Mouse (Mus musculus): ENCODE data around the gene Rgs7. TPM values are rescaled to one million over a fixed set of nuclear protein-coding genes. Genes with fewer than 3 reads are reported as not detected.

Rgs7 gene
- polyA plus RNA-seq, 1 experiment from 2014 or later, result 33.8 TPM

GRCm38 (mm10) chr1:175124416-175124815, 367.9 kb downstream of the Rgs7 start:
- WGBS, result 91% methylated on average over 3 of the region's 3 CpGs
- no peak for ATAC-seq (ENCODE audit: low FRiP score, low TSS enrichment)

GRCm38 (mm10) chr1:175118904-175119555, 373.3 kb downstream of the Rgs7 start:
- H3K27me3 ChIP-seq (ENCODE audit: control insufficient read depth, insufficient read depth, low read length), result no peaks in the 10 kb centered on the region
- 68% methylated on average over 4 of the region's 4 CpGs for WGBS
- H3K4me1 ChIP-seq (ENCODE audit: control insufficient read depth, insufficient read depth, low read length), result no peaks in the 10 kb centered on the region
- peak; percentile 37 for DNase-seq
- no peaks in the 10 kb centered on the region for H3K9me3 ChIP-seq (ENCODE audit: control insufficient read depth, low read length)
- no peak overlapping the region for H3K4me2 ChIP-seq (ENCODE audit: low read length)
- ATAC-seq (ENCODE audit: low FRiP score, low TSS enrichment), result peak; percentile 50; the same call in 1 of the 2 replicates
- no peak overlapping the region for H3K4me3 ChIP-seq (replicated peaks; ENCODE audit: low read depth, low read length)
- no peak overlapping the region for H3K27ac ChIP-seq (replicated peaks; ENCODE audit: low read depth, low read length)
- H3K36me3 ChIP-seq (ENCODE audit: control insufficient read depth, insufficient read depth, low read length), result no peaks in the 10 kb centered on the region
- no peak overlapping the region for H3K9ac ChIP-seq (replicated peaks; ENCODE audit: low read length)

More at GRCm38 (mm10) chr1:175124416-175124815, 367.9 kb downstream of the Rgs7 start:
- Histone ChIP-seq H3K27me3 (ENCODE audit: control insufficient read depth, insufficient read depth, low read length) (no peaks in the 10 kb centered on the region), H3K4me1 (ENCODE audit: control insufficient read depth, insufficient read depth, low read length) (peaks cover 5% of the 10 kb centered on the region), H3K9me3 (ENCODE audit: control insufficient read depth, low read length) (no peaks in the 10 kb centered on the region), H3K27ac (replicated peaks; ENCODE audit: low read depth, low read length) (no peak overlapping the region), H3K9ac (replicated peaks; ENCODE audit: low read length) (no peak overlapping the region), H3K4me2 (ENCODE audit: low read length) (no peak overlapping the region), H3K36me3 (ENCODE audit: control insufficient read depth, insufficient read depth, low read length) (no peaks in the 10 kb centered on the region), H3K4me3 (replicated peaks; ENCODE audit: low read depth, low read length) (no peak overlapping the region)
- DNase-seq, result no peak

- ATAC-seq (ENCODE audit: low FRiP score, low TSS enrichment) (no peak), DNase-seq (no peak)
- Histone ChIP-seq H3K36me3 (ENCODE audit: control insufficient read depth, insufficient read depth, low read length) (no peaks in the 10 kb centered on the region), H3K4me3 (replicated peaks; ENCODE audit: low read depth, low read length) (no peak overlapping the region), H3K27me3 (ENCODE audit: control insufficient read depth, insufficient read depth, low read length) (no peaks in the 10 kb centered on the region), H3K4me2 (ENCODE audit: low read length) (no peak overlapping the region), H3K27ac (replicated peaks; ENCODE audit: low read depth, low read length) (no peak overlapping the region), H3K9ac (replicated peaks; ENCODE audit: low read length) (no peak overlapping the region), H3K9me3 (ENCODE audit: control insufficient read depth, low read length) (no peaks in the 10 kb centered on the region), H3K4me1 (ENCODE audit: control insufficient read depth, insufficient read depth, low read length) (no peaks in the 10 kb centered on the region)
- 98% methylated on average over 1 of the region's 1 CpGs for WGBS
Observed at GRCm38 (mm10) chr1:175108270-175108860, 383.9 kb downstream of the Rgs7 start.

GRCm38 (mm10) chr1:175106315-175106714, 386.0 kb downstream of the Rgs7 start:
- no peak overlapping the region for H3K4me3 ChIP-seq (replicated peaks; ENCODE audit: low read depth, low read length)
- no peak for ATAC-seq (ENCODE audit: low FRiP score, low TSS enrichment)
- WGBS, result 45% methylated on average over 1 of the region's 1 CpGs
- no peaks in the 10 kb centered on the region for H3K36me3 ChIP-seq (ENCODE audit: control insufficient read depth, insufficient read depth, low read length)
- DNase-seq, result no peak
- no peak overlapping the region for H3K9ac ChIP-seq (replicated peaks; ENCODE audit: low read length)
- H3K4me2 ChIP-seq (ENCODE audit: low read length), result no peak overlapping the region
- H3K27me3 ChIP-seq (ENCODE audit: control insufficient read depth, insufficient read depth, low read length), result no peaks in the 10 kb centered on the region
- H3K4me1 ChIP-seq (ENCODE audit: control insufficient read depth, insufficient read depth, low read length), result no peaks in the 10 kb centered on the region
- H3K27ac ChIP-seq (replicated peaks; ENCODE audit: low read depth, low read length), result no peak overlapping the region
- no peaks in the 10 kb centered on the region for H3K9me3 ChIP-seq (ENCODE audit: control insufficient read depth, low read length)

GRCm38 (mm10) chr1:175105426-175105825, 386.9 kb downstream of the Rgs7 start:
- H3K4me3 ChIP-seq (replicated peaks; ENCODE audit: low read depth, low read length), result no peak overlapping the region
- no peaks in the 10 kb centered on the region for H3K4me1 ChIP-seq (ENCODE audit: control insufficient read depth, insufficient read depth, low read length)
- 88% methylated on average over 5 of the region's 5 CpGs for whole genome bisulfite sequencing
- H3K4me2 ChIP-seq (ENCODE audit: low read length), result no peak overlapping the region
- H3K36me3 ChIP-seq (ENCODE audit: control insufficient read depth, insufficient read depth, low read length), result no peaks in the 10 kb centered on the region
- no peaks in the 10 kb centered on the region for H3K9me3 ChIP-seq (ENCODE audit: control insufficient read depth, low read length)
- no peaks in the 10 kb centered on the region for H3K27me3 ChIP-seq (ENCODE audit: control insufficient read depth, insufficient read depth, low read length)
- DNase-seq, result no peak
- no peak overlapping the region for H3K9ac ChIP-seq (replicated peaks; ENCODE audit: low read length)
- ATAC-seq (ENCODE audit: low FRiP score, low TSS enrichment), result no peak
- H3K27ac ChIP-seq (replicated peaks; ENCODE audit: low read depth, low read length), result no peak overlapping the region

GRCm38 (mm10) chr1:175097014-175097413, 395.3 kb downstream of the Rgs7 start:
- ATAC-seq (ENCODE audit: low FRiP score, low TSS enrichment), result no peak
- Histone ChIP-seq H3K27ac (replicated peaks; ENCODE audit: low read depth, low read length) (no peak overlapping the region), H3K4me1 (ENCODE audit: control insufficient read depth, insufficient read depth, low read length) (no peaks in the 10 kb centered on the region), H3K36me3 (ENCODE audit: control insufficient read depth, insufficient read depth, low read length) (no peaks in the 10 kb centered on the region), H3K9me3 (ENCODE audit: control insufficient read depth, low read length) (no peaks in the 10 kb centered on the region), H3K27me3 (ENCODE audit: control insufficient read depth, insufficient read depth, low read length) (no peaks in the 10 kb centered on the region), H3K4me3 (replicated peaks; ENCODE audit: low read depth, low read length) (no peak overlapping the region), H3K4me2 (ENCODE audit: low read length) (no peak overlapping the region), H3K9ac (replicated peaks; ENCODE audit: low read length) (no peak overlapping the region)
- DNase-seq, result no peak
- WGBS, result 55% methylated on average over 3 of the region's 3 CpGs

GRCm38 (mm10) chr1:175082104-175082503, 410.2 kb downstream of the Rgs7 start:
- H3K4me3 ChIP-seq (replicated peaks; ENCODE audit: low read depth, low read length), result no peak overlapping the region
- no peaks in the 10 kb centered on the region for H3K36me3 ChIP-seq (ENCODE audit: control insufficient read depth, insufficient read depth, low read length)
- WGBS, result 75% methylated on average over 1 of the region's 1 CpGs
- H3K9ac ChIP-seq (replicated peaks; ENCODE audit: low read length), result no peak overlapping the region
- no peak overlapping the region for H3K4me2 ChIP-seq (ENCODE audit: low read length)
- H3K27ac ChIP-seq (replicated peaks; ENCODE audit: low read depth, low read length), result no peak overlapping the region
- H3K9me3 ChIP-seq (ENCODE audit: control insufficient read depth, low read length), result no peaks in the 10 kb centered on the region
- H3K27me3 ChIP-seq (ENCODE audit: control insufficient read depth, insufficient read depth, low read length), result no peaks in the 10 kb centered on the region
- DNase-seq, result no peak
- H3K4me1 ChIP-seq (ENCODE audit: control insufficient read depth, insufficient read depth, low read length), result no peaks in the 10 kb centered on the region
- no peak for ATAC-seq (ENCODE audit: low FRiP score, low TSS enrichment)

GRCm38 (mm10) chr1:175079819-175080608, 412.3 kb downstream of the Rgs7 start:
- Histone ChIP-seq H3K9ac (replicated peaks; ENCODE audit: low read length) (no peak overlapping the region), H3K4me2 (ENCODE audit: low read length) (no peak overlapping the region), H3K9me3 (ENCODE audit: control insufficient read depth, low read length) (no peaks in the 10 kb centered on the region), H3K36me3 (ENCODE audit: control insufficient read depth, insufficient read depth, low read length) (no peaks in the 10 kb centered on the region), H3K4me3 (replicated peaks; ENCODE audit: low read depth, low read length) (no peak overlapping the region), H3K4me1 (ENCODE audit: control insufficient read depth, insufficient read depth, low read length) (no peaks in the 10 kb centered on the region), H3K27me3 (ENCODE audit: control insufficient read depth, insufficient read depth, low read length) (no peaks in the 10 kb centered on the region), H3K27ac (replicated peaks; ENCODE audit: low read depth, low read length) (no peak overlapping the region)
- no peak for ATAC-seq (ENCODE audit: low FRiP score, low TSS enrichment)
- 85% methylated on average over 4 of the region's 4 CpGs for WGBS
- DNase-seq, result no peak

Measured in midbrain, embryonic 14.5 days (tissue).